Mouse (Mus musculus): ENCODE results near the gene Basp1. TPM values are rescaled to one million over a fixed set of nuclear protein-coding genes. Genes with fewer than 3 reads are reported as not detected.
A peak's percentile ranks its signal among the peaks of the same experiment; 100 is the strongest.
"Not testable (repeated sequence)": the region's sequence is repeated elsewhere in the genome, so short reads cannot be mapped to it uniquely, and the experiment has no call there.

Gene Basp1
- 201 and 207 TPM in 2 replicates for polyA plus RNA-seq (2014; fragmentation: Nextera tagmentation; extraction: Ambion mirVana)

GRCm38 (mm10) chr15:25413378-25413901 is at the start of gene Basp1:
TSS of gene Basp1 (minus strand) at chr15:25413764.
- WGBS: 0% methylated on average over 20 of the region's 60 CpGs
- Histone ChIP-seq H3K36me3 (ENCODE audit: control insufficient read depth, insufficient read depth, low read length) (no peaks in the 10 kb centered on the region), H3K9me3 (ENCODE audit: control insufficient read depth, low read length) (no peaks in the 10 kb centered on the region)

DNA sequence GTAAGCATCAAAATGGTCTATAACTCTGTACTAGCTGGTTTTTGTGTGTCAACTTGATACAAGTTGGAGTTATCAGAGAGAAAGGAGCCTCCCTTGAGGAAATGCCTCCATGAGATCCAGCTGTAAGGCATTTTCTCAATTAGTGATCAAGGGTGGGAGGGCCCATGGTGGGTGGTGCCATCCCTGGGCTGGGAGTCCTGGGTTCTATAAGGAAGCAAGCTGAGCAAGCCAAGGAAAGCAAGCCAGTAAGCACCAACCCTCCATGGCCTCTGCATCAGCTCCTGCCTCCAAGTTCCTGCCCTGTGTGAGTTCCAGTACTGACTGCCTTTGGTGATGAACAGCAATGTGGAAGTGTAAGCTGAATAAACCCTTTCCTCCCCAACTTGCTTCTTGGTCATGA is 49.5 kb upstream of the Basp1 start:
- not testable (repeated sequence) for H3K4me2 ChIP-seq (ENCODE audit: low read depth); H3K9ac ChIP-seq (ENCODE audit: low read length); H3K9me3 ChIP-seq (ENCODE audit: control insufficient read depth, low read length); DNase-seq (ENCODE audit: low spot score); H3K36me3 ChIP-seq (ENCODE audit: control insufficient read depth, insufficient read depth, low read length); H3K4me1 ChIP-seq (ENCODE audit: control insufficient read depth, insufficient read depth, low read length); H3K27ac ChIP-seq (ENCODE audit: low read depth, low read length); H3K27me3 ChIP-seq (ENCODE audit: control insufficient read depth, insufficient read depth, low read length); ATAC-seq (ENCODE audit: insufficient read depth, low FRiP score, low TSS enrichment); H3K4me3 ChIP-seq (ENCODE audit: low read depth, low read length)

More at GRCm38 (mm10) chr15:25413378-25413901, at the start of gene Basp1:
- H3K4me3 ChIP-seq (ENCODE audit: low read depth, low read length): peak within 1 kb of the TSS; percentile 97
- H3K4me2 ChIP-seq (ENCODE audit: low read depth): peak within 1 kb of the TSS; percentile 79
- peak; percentile 87 for DNase-seq (ENCODE audit: low spot score)
- H3K27me3 ChIP-seq (ENCODE audit: control insufficient read depth, insufficient read depth, low read length): no peaks in the 10 kb centered on the region
- peak within 1 kb of the TSS; percentile 94 for H3K27ac ChIP-seq (ENCODE audit: low read depth, low read length)
- ATAC-seq (ENCODE audit: insufficient read depth, low FRiP score, low TSS enrichment): peak; percentile 40
- H3K9ac ChIP-seq (ENCODE audit: low read length): peak within 1 kb of the TSS; percentile 99
- H3K4me1 ChIP-seq (ENCODE audit: control insufficient read depth, insufficient read depth, low read length): 0 out of 2 replicates have a peak, but pooled peaks cover 5% of the 10 kb centered on the region

DNA sequence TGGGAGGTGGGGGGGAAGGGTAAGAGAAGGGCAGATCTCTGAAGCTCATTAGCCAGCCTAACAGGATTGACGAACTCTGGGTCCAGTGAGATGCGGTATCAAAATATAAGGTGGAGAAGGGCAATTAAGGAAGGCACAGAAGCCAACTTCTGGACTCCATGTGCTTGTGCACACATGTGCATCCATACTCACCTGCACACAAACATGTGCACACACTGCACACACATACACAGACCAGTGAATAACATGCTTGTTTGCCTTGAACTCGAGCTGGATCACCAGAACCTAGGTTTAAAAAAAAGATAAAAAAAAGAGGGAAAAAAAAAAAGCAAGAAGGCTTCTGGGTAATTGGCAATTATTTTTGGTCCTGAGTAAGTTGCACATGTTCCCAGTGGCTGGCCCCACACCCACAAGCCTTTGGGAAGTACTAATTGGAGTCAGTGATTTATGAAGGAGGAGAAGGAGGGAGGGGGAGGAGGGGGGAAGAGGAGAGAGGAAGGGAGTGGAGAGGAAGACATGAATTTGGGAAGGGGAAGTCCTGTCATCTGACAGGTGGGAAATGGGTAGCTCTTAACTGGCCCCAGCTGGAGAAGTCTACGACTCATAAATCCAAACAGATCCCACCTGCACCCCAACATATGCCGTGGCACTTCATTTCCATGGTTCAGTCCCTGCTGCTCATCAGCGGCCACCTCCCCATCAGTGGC is 48.6 kb upstream of the Basp1 start:
- H3K4me2 ChIP-seq (ENCODE audit: low read depth): no peak overlapping the region
- H3K9ac ChIP-seq (ENCODE audit: low read length): no peak overlapping the region
- H3K4me1 ChIP-seq (ENCODE audit: control insufficient read depth, insufficient read depth, low read length): no peaks in the 10 kb centered on the region
- no peaks in the 10 kb centered on the region for H3K27me3 ChIP-seq (ENCODE audit: control insufficient read depth, insufficient read depth, low read length)
- no peak overlapping the region for H3K27ac ChIP-seq (ENCODE audit: low read depth, low read length)
- 76% methylated on average over 6 of the region's 6 CpGs for WGBS
- H3K4me3 ChIP-seq (ENCODE audit: low read depth, low read length): no peak overlapping the region
- DNase-seq (ENCODE audit: low spot score): no peak
- no peak for ATAC-seq (ENCODE audit: insufficient read depth, low FRiP score, low TSS enrichment)
- no peaks in the 10 kb centered on the region for H3K9me3 ChIP-seq (ENCODE audit: control insufficient read depth, low read length)
- H3K36me3 ChIP-seq (ENCODE audit: control insufficient read depth, insufficient read depth, low read length): no peaks in the 10 kb centered on the region

- Histone ChIP-seq H3K4me1 (ENCODE audit: control insufficient read depth, insufficient read depth, low read length) (no peaks in the 10 kb centered on the region), H3K9ac (ENCODE audit: low read length) (no peak overlapping the region), H3K4me2 (ENCODE audit: low read depth) (no peak overlapping the region), H3K27ac (ENCODE audit: low read depth, low read length) (no peak overlapping the region), H3K36me3 (ENCODE audit: control insufficient read depth, insufficient read depth, low read length) (no peaks in the 10 kb centered on the region), H3K4me3 (ENCODE audit: low read depth, low read length) (no peak overlapping the region), H3K27me3 (ENCODE audit: control insufficient read depth, insufficient read depth, low read length) (no peaks in the 10 kb centered on the region), H3K9me3 (ENCODE audit: control insufficient read depth, low read length) (no peaks in the 10 kb centered on the region)
- ATAC-seq (ENCODE audit: insufficient read depth, low FRiP score, low TSS enrichment) (no peak), DNase-seq (ENCODE audit: low spot score) (no peak)
- WGBS: 74% methylated on average over 7 of the region's 7 CpGs
Observed at GRCm38 (mm10) chr15:25459901-25460300, 46.3 kb upstream of the Basp1 start.

DNA sequence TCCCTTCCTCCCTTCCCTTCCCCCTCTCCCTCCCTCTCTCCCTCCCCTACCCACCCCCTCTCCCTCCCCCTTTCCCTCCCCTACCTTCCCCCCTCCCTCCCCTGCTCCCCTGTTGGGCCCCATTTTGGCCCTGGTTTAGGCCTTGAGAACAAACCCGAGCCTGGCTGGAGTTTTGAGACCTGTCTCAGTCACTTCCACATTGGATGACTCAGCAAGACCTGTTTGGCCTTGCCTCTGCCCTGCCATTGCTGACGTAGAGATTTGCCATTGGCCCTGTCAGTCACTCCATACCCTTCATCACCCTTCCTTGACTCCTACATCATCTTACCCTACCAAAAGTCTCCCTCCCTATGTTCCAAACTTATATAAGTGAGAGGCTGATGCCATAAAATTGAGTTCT is 43.9 kb upstream of the Basp1 start:
- Histone ChIP-seq H3K36me3 (ENCODE audit: control insufficient read depth, insufficient read depth, low read length) (no peaks in the 10 kb centered on the region), H3K27ac (ENCODE audit: low read depth, low read length) (no peak overlapping the region), H3K27me3 (ENCODE audit: control insufficient read depth, insufficient read depth, low read length) (no peaks in the 10 kb centered on the region), H3K4me3 (ENCODE audit: low read depth, low read length) (no peak overlapping the region), H3K4me1 (ENCODE audit: control insufficient read depth, insufficient read depth, low read length) (no peaks in the 10 kb centered on the region), H3K9me3 (ENCODE audit: control insufficient read depth, low read length) (no peaks in the 10 kb centered on the region), H3K4me2 (ENCODE audit: low read depth) (no peak overlapping the region), H3K9ac (ENCODE audit: low read length) (no peak overlapping the region)
- WGBS: 88% methylated on average over 2 of the region's 2 CpGs
- no peak for DNase-seq (ENCODE audit: low spot score)
- ATAC-seq (ENCODE audit: insufficient read depth, low FRiP score, low TSS enrichment): no peak

DNA sequence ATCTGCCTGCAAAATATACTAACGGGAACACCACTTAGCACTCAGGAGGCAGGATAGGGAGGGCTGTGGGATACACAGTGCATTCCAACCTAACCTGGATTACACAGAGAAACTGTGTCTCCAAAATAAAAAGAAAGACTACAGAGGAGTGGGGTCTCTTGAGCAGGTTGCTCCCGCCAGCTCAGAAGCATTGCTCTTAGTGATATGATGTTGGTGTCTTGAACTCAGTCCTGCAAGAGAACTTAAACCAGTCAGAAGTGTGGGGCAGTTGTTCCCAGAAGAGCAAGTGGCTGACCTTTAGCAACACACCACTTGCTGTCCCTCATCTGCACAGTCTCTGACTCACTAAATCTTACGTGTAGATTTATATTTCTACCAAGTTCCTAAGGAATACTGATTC is 40.0 kb upstream of the Basp1 start:
- WGBS: 74% methylated on average over 3 of the region's 3 CpGs
- no peaks in the 10 kb centered on the region for H3K36me3 ChIP-seq (ENCODE audit: control insufficient read depth, insufficient read depth, low read length)
- H3K27me3 ChIP-seq (ENCODE audit: control insufficient read depth, insufficient read depth, low read length): no peaks in the 10 kb centered on the region
- no peak for ATAC-seq (ENCODE audit: insufficient read depth, low FRiP score, low TSS enrichment)
- H3K27ac ChIP-seq (ENCODE audit: low read depth, low read length): no peak overlapping the region
- H3K9me3 ChIP-seq (ENCODE audit: control insufficient read depth, low read length): no peaks in the 10 kb centered on the region
- H3K9ac ChIP-seq (ENCODE audit: low read length): no peak overlapping the region
- no peaks in the 10 kb centered on the region for H3K4me1 ChIP-seq (ENCODE audit: control insufficient read depth, insufficient read depth, low read length)
- no peak overlapping the region for H3K4me2 ChIP-seq (ENCODE audit: low read depth)
- no peak overlapping the region for H3K4me3 ChIP-seq (ENCODE audit: low read depth, low read length)
- no peak for DNase-seq (ENCODE audit: low spot score)

- no peaks in the 10 kb centered on the region for H3K27me3 ChIP-seq (ENCODE audit: control insufficient read depth, insufficient read depth, low read length)
- DNase-seq (ENCODE audit: low spot score): no peak
- H3K9me3 ChIP-seq (ENCODE audit: control insufficient read depth, low read length): no peaks in the 10 kb centered on the region
- no peaks in the 10 kb centered on the region for H3K4me1 ChIP-seq (ENCODE audit: control insufficient read depth, insufficient read depth, low read length)
- ATAC-seq (ENCODE audit: insufficient read depth, low FRiP score, low TSS enrichment): no peak
- H3K36me3 ChIP-seq (ENCODE audit: control insufficient read depth, insufficient read depth, low read length): no peaks in the 10 kb centered on the region
- H3K9ac ChIP-seq (ENCODE audit: low read length): no peak overlapping the region
- 42% methylated on average over 1 of the region's 1 CpGs for WGBS
- no peak overlapping the region for H3K4me3 ChIP-seq (ENCODE audit: low read depth, low read length)
- no peak overlapping the region for H3K4me2 ChIP-seq (ENCODE audit: low read depth)
- no peak overlapping the region for H3K27ac ChIP-seq (ENCODE audit: low read depth, low read length)
Observed at GRCm38 (mm10) chr15:25449348-25449747, 35.8 kb upstream of the Basp1 start.

DNA sequence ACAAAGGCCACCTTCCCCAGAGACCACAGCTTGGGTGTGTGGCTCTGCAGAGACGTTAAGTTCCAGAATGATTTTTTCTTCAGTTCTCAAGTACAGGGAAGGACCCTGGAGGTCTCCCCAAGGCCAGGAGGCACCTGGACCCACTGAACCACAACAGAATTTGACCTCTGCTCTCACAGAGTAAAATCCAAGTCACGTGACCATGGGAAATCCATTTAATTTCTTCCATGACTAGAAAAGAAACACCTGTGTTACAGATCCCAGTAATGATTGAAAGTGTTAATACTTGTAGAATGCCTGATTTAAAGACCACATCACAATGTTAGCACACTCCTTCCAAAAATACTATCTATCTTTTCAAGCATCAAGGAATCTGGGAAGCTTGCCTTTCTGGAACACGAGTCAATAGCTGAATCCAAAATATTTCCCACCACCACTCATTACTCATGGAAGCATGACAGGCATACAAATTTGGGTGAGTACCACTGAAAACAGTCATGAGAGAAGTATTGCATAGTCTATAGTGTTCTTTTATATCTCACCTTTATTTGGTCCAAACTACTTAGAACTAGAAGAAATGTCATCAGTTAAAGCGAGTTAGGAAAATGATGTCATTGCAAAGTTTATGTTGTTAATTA is 35.3 kb upstream of the Basp1 start:
- Histone ChIP-seq H3K4me2 (ENCODE audit: low read depth) (no peak overlapping the region), H3K4me1 (ENCODE audit: control insufficient read depth, insufficient read depth, low read length) (no peaks in the 10 kb centered on the region), H3K9ac (ENCODE audit: low read length) (no peak overlapping the region), H3K27me3 (ENCODE audit: control insufficient read depth, insufficient read depth, low read length) (no peaks in the 10 kb centered on the region), H3K4me3 (ENCODE audit: low read depth, low read length) (no peak overlapping the region), H3K27ac (ENCODE audit: low read depth, low read length) (no peak overlapping the region), H3K36me3 (ENCODE audit: control insufficient read depth, insufficient read depth, low read length) (no peaks in the 10 kb centered on the region), H3K9me3 (ENCODE audit: control insufficient read depth, low read length) (no peaks in the 10 kb centered on the region)
- DNase-seq (ENCODE audit: low spot score) (no peak), ATAC-seq (ENCODE audit: insufficient read depth, low FRiP score, low TSS enrichment) (no peak)
- WGBS: 70% methylated on average over 4 of the region's 4 CpGs

- Histone ChIP-seq H3K36me3 (ENCODE audit: control insufficient read depth, insufficient read depth, low read length) (no peaks in the 10 kb centered on the region), H3K27ac (ENCODE audit: low read depth, low read length) (no peak overlapping the region), H3K27me3 (ENCODE audit: control insufficient read depth, insufficient read depth, low read length) (no peaks in the 10 kb centered on the region), H3K9me3 (ENCODE audit: control insufficient read depth, low read length) (no peaks in the 10 kb centered on the region), H3K9ac (ENCODE audit: low read length) (no peak overlapping the region), H3K4me3 (ENCODE audit: low read depth, low read length) (no peak overlapping the region), H3K4me2 (ENCODE audit: low read depth) (no peak overlapping the region), H3K4me1 (ENCODE audit: control insufficient read depth, insufficient read depth, low read length) (no peaks in the 10 kb centered on the region)
- no peak for DNase-seq (ENCODE audit: low spot score)
- ATAC-seq (ENCODE audit: insufficient read depth, low FRiP score, low TSS enrichment): no peak
- 82% methylated on average over 6 of the region's 6 CpGs for WGBS
Observed at GRCm38 (mm10) chr15:25447136-25447535, 33.6 kb upstream of the Basp1 start.
